10 mouse cellular contexts compared by ENCODE assay signal in genomic region chrX:170675923-170676605, GRCm38 (mm10). TPM values are rescaled to one million over a fixed set of nuclear protein-coding genes. Genes with fewer than 3 reads are reported as not detected.
DNase-seq lines count a peak whose midpoint lies in the region; ATAC-seq and TF ChIP-seq lines count a peak whose summit lies in the region.
"Had no signal": no experiment of that assay in that cellular context is flagged by ENCODE, and none has a peak within 500 bp of the region (broad histone marks: within the 10 kb centered on the region; RNA-seq: fewer than 3 reads in every experiment).

No protein-coding gene starts in this region.

- no peak overlapping the region for H3K27ac ChIP-seq in gastrocnemius, adult 2 months
- no peak overlapping the region for H3K27ac ChIP-seq in liver, postnatal 0 days (ENCODE audit: low read depth)
- H3K27ac ChIP-seq: limb, embryonic 12.5 days had no signal

- 93% methylated on average over 35 of the region's 39 CpGs for WGBS in liver, postnatal 0 days (ENCODE audit: insufficient replicate concordance)

- H3K9ac ChIP-seq in liver, postnatal 0 days (replicated peaks) = no peak overlapping the region
- H3K9ac ChIP-seq: limb, embryonic 12.5 days had no signal

- H3K4me1 ChIP-seq in liver, postnatal 0 days (ENCODE audit: insufficient read depth) = no peaks in the 10 kb centered on the region
- H3K4me1 ChIP-seq: limb, embryonic 12.5 days had no signal

- peaks cover 44% of the 10 kb centered on the region for H3K9me3 ChIP-seq in liver, postnatal 0 days (ENCODE audit: low read length)

- no peak overlapping the region for H3K4me3 ChIP-seq in gastrocnemius, adult 2 months
- no peak overlapping the region for H3K4me3 ChIP-seq in liver, postnatal 0 days (ENCODE audit: low read depth, low read length)
- H3K4me3 ChIP-seq: limb, embryonic 12.5 days had no signal

- intact Hi-C loops in gastrocnemius, adult 2 months (cut with DNase I) = no loop called here
- intact Hi-C loops in heart, postnatal 36 days (cut with DNase I) = no loop called here

- H3K27me3 ChIP-seq in liver, postnatal 0 days (ENCODE audit: insufficient read depth, low read length) = no peaks in the 10 kb centered on the region
- H3K27me3 ChIP-seq: limb, embryonic 12.5 days had no signal

- H3K36me3 ChIP-seq in liver, postnatal 0 days (replicated peaks; ENCODE audit: insufficient read depth, low read length) = no peaks in the 10 kb centered on the region

- H3K4me2 ChIP-seq in liver, postnatal 0 days (ENCODE audit: low read depth, low read length) = no peak overlapping the region
- H3K4me2 ChIP-seq: limb, embryonic 12.5 days had no signal

- 0 out of 2 replicates have a peak, but pooled peaks have one; percentile 6 for ATAC-seq in liver, postnatal 0 days

- no peak for TF ChIP-seq EP300 in liver, postnatal 0 days (IDR thresholded peaks at IDR 0.05; ENCODE audit: low read depth)

- no peak for TF ChIP-seq CTCF in gastrocnemius, adult 2 months (IDR thresholded peaks at IDR 0.05)
- TF ChIP-seq CTCF in liver, postnatal 0 days (IDR thresholded peaks at IDR 0.05; ENCODE audit: low read depth) = no peak

- peak; percentile 13 for DNase-seq in gastrocnemius, adult 2 months
- no peak for DNase-seq in gastrocnemius, postnatal 25 days
- peak; percentile 34 for DNase-seq in thymus, postnatal 0 days (ENCODE audit: low spot score)
- no peak for DNase-seq in thymus, postnatal 14 days
- no peak for DNase-seq in liver, postnatal 0 days
- no peak for DNase-seq in urinary bladder, adult 2 months (ENCODE audit: low spot score)
- no peak for DNase-seq in gastrocnemius, postnatal 10 days
- no peak for DNase-seq in heart, postnatal 36 days

RNA-seq across cellular contexts. Expression of gene Asmt, which starts 3.6 kb away (rescaled TPM):
- not detected for total RNA-seq in gastrocnemius, adult 2 months (2021)
- not detected for total RNA-seq in gastrocnemius, postnatal 25 days (2021)
- polyA plus RNA-seq in thymus, postnatal 0 days (2015; fragmentation: Nextera tagmentation; extraction: Ambion mirVana) = not detected in 2 replicates
- not detected in 2 replicates for polyA plus RNA-seq in liver, postnatal 0 days (2015; fragmentation: Nextera tagmentation; extraction: Ambion mirVana)
- not detected in 2 replicates for polyA plus RNA-seq in urinary bladder, adult 2 months (2012; rRNA removed)
- not detected for total RNA-seq in gastrocnemius, postnatal 10 days (2021)
- total RNA-seq in heart, postnatal 36 days (2021) = not detected
- polyA plus RNA-seq: gonadal fat pad, adult 2 months; limb, embryonic 12.5 days had no signal

Comparison
In these comparisons a context has a peak if more than half of its experiments do, and no peak if none do; other contexts are left out.
1. DNase-seq: peak in gastrocnemius, adult 2 months (single experiment) and thymus, postnatal 0 days (single experiment); none in gastrocnemius, postnatal 25 days (single experiment), thymus, postnatal 14 days (single experiment), liver, postnatal 0 days (single experiment), urinary bladder, adult 2 months (single experiment), gastrocnemius, postnatal 10 days (single experiment) and heart, postnatal 36 days (0 of 2).